Mouse (Mus musculus) testis, adult 2 months (tissue): ENCODE results near the gene Pard3b.

Source experiments
- CTCF ChIP-seq: fragments of 200-500 bp; IDR thresholded peaks from 2 replicates; pipeline ENCODE4 v1.5.1; 2012; ENCODE audit warnings: low read depth, mild to moderate bottlenecking, inconsistent platforms, low read length, moderate library complexity; ENCODE audit not compliant: control insufficient read depth, insufficient read depth, insufficient replicate concordance
- POLR2A ChIP-seq: fragments of 200-500 bp; IDR thresholded peaks from 2 replicates; pipeline ENCODE4 v1.6.1; 2012; ENCODE audit warnings: low read depth, mild to moderate bottlenecking, inconsistent platforms, low read length, moderate library complexity; ENCODE audit not compliant: control insufficient read depth

DNA sequence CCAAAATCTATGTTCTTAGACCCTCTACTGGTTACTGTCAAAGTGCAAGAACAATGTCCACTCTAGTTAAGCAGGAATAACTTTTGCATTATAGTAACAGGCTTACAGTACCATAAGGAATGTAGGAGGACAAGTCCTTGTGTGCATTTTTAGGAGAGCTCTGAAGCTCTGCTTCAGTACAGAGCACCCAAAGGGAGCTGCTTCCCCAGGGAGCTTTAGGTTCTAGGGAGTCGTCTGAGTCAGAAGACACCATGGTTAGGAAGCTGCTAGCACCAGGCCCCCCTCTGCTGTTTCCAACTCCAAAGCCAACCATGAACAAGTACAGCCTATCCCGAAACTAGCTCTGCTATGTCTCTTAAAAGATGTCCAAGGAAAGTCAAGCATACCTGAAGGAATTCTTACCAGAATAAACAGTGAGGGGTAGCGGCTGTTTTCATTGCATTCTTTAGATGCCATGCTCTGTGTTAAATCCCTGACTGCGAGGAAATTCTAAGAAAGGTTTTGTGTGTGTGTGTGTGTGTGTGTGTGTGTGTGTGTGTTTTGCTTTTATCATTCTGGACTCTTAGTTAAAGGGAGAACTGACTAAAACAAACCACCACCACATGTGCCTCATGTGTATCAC, 941.8 kb downstream of the Pard3b start:
- no peak for TF ChIP-seq CTCF
- TF ChIP-seq POLR2A, result no peak
